Mouse (Mus musculus) CD4-positive, CD25-positive, alpha-beta regulatory T cell, adult 2 months (primary cell): ENCODE measurements around the gene Eif4enif1.
"Not testable (repeated sequence)": the region's sequence is repeated elsewhere in the genome, so short reads cannot be mapped to it uniquely, and the experiment has no call there.

Source experiments
- DNase-seq: peaks from one replicate; pipeline ENCODE4 v3.0.0-alpha.2; 2012; ENCODE audit warnings: low read depth, low spot score

Gene Eif4enif1

DNA sequence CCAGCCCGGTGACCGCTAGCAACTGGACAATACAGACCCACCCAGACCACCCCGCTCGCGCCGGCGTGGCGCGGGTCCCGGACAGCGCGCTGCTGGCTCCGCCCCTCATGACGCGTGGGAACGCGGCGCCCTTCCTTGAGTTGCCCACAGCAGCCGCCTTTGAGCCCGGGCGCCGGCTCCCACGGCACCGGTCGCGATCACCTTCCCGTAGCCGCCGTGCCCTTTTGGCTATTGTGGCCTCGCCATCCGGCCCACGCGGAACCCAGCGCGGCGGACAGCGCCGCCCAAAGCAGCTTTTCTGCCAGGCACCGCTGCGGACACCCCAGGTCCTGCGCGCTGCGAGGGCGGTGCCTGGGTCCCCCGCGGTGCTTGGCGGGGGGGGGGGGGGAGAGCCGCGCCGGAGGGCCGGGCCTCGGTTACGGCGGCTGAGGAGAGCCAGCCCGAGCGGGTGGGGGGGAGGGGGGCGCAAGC lies at the start of gene Eif4enif1:
Gene Eif4enif1 (plus strand): TSS at position 162 of the 471 bp plus-strand sequence.
- peak; percentile 92 for DNase-seq

GRCm38 (mm10) chr11:3153666-3154397 lies 48.4 kb upstream of the Eif4enif1 start:
- peak; percentile 36 for DNase-seq

DNA sequence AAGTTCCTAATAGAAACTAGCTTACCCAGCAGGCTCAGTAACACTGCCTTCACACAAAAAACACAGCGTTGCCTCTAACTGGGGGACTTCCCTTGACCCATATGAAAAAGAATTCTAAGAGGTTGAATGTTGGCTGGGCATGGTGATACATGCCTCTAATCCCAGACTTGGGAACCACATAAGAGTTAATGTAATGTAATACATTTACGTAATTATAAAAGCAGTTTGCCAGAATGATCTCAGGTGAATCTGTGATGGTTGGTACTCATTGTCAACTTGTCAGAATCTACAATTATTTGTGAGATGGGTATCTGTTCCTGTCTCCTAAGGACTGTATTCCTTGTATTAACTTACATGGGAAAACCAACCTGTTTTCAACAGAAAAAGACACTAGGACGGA lies 45.2 kb upstream of the Eif4enif1 start:
- DNase-seq: not testable (repeated sequence)

- DNase-seq: peak; percentile 35
Measured at GRCm38 (mm10) chr11:3157996-3158395, 44.2 kb upstream of the Eif4enif1 start.

- DNase-seq: not testable (repeated sequence)
Measured at GRCm38 (mm10) chr11:3158800-3159199, 43.4 kb upstream of the Eif4enif1 start.

DNA sequence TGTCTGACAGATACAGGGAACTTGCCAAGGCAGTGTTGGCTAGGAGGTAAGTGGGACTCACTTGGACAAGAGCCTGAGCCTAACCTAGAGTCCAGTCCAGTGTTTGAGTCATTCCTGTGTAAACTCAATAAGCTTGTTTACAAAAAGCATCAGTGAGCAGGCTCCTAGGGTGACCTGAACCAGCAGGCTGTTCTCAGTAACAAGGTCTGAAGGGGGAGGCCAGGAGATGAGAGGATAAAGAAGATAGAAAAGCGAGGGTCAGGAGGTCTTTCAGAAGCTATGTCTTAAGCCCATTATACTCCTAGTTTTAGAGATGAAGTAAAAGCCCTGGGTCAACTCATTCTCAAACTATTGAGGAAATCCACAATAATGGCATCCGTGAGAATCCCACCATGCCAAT lies 40.8 kb upstream of the Eif4enif1 start:
- peak; percentile 28 for DNase-seq

- DNase-seq: peak; percentile 33
Measured at GRCm38 (mm10) chr11:3162236-3162897, 39.8 kb upstream of the Eif4enif1 start.

- peak; percentile 24 for DNase-seq
Measured at GRCm38 (mm10) chr11:3163122-3163521, 39.1 kb upstream of the Eif4enif1 start.

DNA sequence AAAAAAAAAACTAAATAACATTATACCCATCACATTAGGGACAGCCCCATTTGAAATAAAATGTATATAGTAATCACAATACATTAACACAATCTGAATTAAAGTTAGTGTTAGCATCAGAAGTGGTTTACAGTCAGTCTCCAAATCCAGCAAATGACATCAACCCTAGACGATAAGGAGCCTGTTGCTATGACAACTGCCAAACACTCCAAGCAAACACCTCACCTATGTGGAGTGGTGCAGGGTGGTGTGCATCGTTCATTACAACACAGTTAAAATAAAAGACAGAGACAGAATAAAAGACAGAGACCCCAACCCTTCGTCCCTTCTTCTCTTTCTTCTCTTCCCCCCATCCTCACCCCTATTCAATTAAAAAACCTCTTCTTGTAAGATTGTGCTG lies 38.5 kb upstream of the Eif4enif1 start:
- peak; percentile 30 for DNase-seq

DNA sequence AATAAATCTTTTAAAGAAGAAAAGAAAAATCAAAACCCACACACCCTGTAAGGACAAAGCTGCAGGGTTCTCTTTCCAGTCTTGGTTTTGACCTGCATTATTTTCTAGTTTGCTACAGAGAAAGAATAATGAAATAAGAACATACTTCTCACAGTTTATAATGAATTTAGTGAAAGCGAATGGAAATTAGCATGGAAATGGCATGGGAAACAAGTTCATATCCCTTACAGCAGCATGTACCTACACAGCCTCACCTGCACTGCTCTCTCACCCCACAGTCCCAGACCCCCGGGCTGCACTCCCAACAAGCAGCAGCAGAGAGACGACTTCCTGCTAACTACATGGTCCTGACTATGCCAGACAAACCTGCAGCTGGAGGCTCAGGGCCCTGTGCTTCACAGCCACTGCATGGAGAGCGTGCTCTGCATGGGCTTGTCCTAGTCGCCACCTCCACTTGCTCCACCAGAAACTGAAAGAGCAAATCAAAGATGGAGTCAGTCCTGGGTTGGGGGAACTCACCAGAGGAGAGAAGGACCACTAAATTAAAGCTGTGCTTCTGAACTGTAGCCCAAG lies 36.9 kb upstream of the Eif4enif1 start:
- peak; percentile 35 for DNase-seq

- not testable (repeated sequence) for DNase-seq
Measured at GRCm38 (mm10) chr11:3166321-3166720, 35.9 kb upstream of the Eif4enif1 start.

DNA sequence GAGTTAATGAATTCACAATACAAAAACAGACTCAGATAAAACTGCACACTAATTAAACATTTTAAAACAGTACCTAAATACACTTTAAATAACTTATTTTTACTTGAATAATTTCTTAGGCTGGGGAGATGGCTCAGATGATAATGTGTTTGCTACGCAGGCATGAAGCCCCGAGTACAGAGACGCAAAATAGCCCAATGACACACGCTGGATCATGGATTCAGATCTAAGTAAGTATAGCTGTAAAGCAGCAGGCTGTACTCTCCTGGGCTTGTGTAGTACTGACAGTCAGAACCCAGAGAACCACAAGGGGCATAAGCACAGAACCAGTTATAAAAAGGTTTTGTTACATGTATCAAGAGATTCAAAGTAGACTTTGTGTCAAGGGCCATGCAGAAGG lies 35.1 kb upstream of the Eif4enif1 start:
- not testable (repeated sequence) for DNase-seq

- DNase-seq: not testable (repeated sequence)
Measured at GRCm38 (mm10) chr11:3167571-3168001, 34.6 kb upstream of the Eif4enif1 start.

- DNase-seq: not testable (repeated sequence)
Measured at GRCm38 (mm10) chr11:3169042-3169441, 33.1 kb upstream of the Eif4enif1 start.

DNA sequence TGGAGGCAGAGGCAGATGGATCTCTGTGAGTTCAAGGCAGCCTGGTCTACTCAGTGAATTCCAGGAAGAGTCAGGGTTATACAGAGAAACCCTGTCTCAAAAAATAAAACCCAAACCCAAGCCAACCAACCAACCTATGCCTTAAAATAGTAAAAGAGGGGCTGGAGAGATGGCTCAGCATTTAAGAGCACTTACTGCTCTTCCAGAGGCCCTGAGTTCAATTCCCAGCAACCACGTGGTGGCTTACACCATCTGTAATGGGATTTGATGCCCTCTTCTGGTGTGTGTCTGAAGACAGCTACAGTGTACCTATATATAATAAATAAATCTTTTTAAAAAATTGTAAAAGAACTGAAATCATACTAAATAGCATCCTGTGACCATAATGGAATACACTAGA lies 30.3 kb upstream of the Eif4enif1 start:
- DNase-seq: not testable (repeated sequence)

DNA sequence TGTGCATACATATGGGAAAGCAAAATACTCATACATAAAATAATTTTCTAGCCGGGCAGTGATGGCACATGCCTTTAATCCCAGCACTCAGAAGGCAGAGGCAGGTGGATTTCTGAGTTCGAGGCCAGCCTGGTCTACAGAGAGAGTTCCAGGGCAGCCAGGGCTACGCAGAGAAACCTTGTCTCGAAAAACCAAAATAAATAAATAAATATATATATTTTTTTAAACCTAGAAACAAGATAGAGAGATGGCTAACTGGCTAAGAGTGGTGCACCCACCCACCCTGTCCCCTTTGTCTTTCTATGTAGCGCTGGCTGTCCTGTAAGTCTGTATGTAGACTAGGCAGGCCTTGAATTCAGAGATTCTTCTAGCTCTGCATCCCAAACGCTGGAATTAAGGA lies 29.7 kb upstream of the Eif4enif1 start:
- DNase-seq: not testable (repeated sequence)

GRCm38 (mm10) chr11:3173425-3174318 lies 28.5 kb upstream of the Eif4enif1 start:
- DNase-seq: peak; percentile 26

- DNase-seq: peak; percentile 17
Measured at GRCm38 (mm10) chr11:3178968-3179725, 23.0 kb upstream of the Eif4enif1 start.

GRCm38 (mm10) chr11:3179726-3180092 lies 22.5 kb upstream of the Eif4enif1 start:
- DNase-seq: not testable (repeated sequence)

GRCm38 (mm10) chr11:3180510-3181160 lies 21.6 kb upstream of the Eif4enif1 start:
- DNase-seq: not testable (repeated sequence)
